Mouse (Mus musculus) lung, postnatal 0 days (tissue): ENCODE results near the gene Pgd.

Experiments
- CTCF ChIP-seq: IDR thresholded peaks from 2 replicates; pipeline ENCODE4 v1.5.1; 2016; ENCODE audit warnings: antibody characterized with exemption, mild to moderate bottlenecking
- EP300 ChIP-seq: IDR thresholded peaks from 2 replicates; pipeline ENCODE4 v1.6.1; 2016; ENCODE audit warnings: antibody characterized with exemption, mild to moderate bottlenecking, control low read depth

DNA sequence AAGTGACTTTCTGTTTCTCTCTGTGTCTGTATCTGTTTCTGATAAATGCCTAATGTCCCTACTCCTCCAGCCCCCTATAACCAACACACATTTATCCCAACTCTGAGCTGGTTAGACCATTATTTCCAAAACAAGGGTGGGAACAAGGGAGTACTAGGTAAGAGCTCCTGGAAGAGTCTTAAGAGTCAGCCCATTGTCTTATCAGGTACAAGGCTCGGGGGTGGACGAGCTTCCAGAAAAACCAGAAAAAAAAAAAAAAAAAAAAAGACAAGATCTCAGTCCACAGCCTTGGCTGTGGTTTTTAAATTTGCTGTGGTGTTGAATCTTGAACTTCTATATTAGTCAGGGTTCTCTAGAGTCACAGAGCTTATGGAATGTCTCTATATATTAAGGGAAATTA lies 1.4 kb upstream of the Pgd start:
- TF ChIP-seq CTCF, result no peak
- TF ChIP-seq EP300, result no peak
